Mouse (Mus musculus) kidney, adult 10 weeks (tissue): ENCODE measurements around the gene Gab1. TPM values are rescaled to one million over a fixed set of nuclear protein-coding genes. Genes with fewer than 3 reads are reported as not detected.

Experiments used
- polyA plus RNA-seq: library from polyadenylated mRNA; stranded (reverse); fragments of 350-450 nt; fragmentation: Illumina TruSeq; extraction: RNeasy Lipid Tissue Mini Kit (QIAGEN cat#74804); gene quantifications from one replicate; pipeline ENCODE4 v1.2.3, GENCODE M21; 2014; ENCODE audit warnings: low read depth, low replicate concordance

Gab1 gene
- polyA plus RNA-seq = 28.1 TPM

DNA sequence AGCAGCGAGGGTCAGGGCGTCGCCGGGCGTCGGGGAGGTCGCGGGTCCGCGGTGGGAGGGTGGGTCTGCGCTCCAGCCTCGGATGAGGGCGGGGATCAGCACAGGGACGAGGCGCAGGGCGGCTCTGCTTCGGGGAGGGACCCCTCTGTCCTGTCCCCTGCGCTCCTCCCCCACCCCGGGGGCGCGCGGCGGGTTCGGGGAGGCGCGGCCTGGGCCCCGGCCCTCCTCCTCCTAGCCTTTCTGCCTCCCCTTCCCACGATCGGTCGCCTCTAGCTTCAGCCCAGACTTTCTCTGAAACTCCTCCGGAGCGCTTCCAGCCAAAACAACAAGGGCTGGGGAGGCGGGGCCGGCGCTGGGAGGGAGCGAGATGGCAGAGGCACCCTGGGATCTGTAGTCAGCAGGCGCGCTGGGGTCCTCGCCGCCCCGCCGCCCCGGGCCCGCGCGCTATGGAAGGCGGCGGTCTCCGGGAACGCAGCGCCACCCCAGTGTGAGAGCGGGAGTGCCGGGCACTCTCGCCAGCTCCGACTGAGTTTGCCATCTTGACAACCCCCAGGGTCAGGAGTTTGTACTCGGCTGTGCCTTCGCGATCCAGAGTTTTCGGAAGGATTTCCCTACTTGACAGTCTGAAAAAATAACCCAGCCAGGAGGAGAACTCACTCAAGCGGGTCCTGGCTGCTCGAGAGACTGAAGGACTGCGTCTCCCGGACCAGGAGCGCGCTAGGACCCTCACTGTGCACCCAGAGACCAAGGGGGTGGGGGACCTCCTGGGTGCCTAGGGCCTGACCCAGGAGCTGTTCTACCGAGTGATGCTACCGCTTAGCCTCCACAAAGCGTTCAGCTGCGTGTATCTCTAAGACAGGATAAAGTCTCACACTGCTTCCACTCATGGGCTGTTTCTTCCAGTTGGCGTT lies at the start of gene Gab1:
Gene Gab1, minus strand, starts transcription at position 324 of the 911 bp plus-strand sequence.

DNA sequence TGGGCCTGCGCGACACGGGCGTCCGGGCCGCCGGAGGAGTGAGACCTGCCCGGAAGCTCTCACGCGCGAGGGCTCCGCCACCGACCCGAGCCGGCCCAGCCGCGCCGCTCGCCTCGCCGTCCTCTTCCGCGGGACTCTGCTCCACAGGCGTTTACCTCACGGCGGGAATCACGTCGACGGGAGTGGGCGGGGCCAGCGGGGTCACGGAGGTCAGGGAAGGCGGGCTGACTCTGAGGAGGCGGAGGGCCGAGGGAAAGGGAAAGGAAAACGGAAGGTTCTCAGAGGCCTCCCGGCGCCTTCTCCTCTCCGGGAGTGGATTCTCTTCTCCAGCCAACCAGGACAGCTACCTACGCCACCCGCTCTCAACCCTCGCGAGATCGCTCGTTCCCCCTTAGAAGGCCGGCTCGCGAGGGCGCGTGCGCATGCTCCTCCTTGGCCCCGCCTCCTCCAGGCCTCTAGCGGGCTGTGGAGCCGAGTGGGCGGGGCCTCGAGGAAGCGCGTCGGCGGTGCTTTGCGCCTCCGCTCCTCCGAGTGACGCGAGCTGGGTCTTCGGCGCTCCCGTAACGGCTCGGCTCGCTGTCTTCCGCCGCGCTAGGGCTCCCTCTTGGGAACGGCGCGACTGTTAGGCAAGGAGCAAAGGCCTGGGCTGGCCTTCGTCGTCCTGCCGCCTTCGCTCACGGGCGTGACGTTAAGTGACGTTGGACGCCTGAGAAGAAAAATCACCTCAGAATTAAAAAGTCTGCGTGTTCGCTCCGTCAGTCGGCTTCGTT lies 141.0 kb downstream of the Gab1 start, which contains the start of gene Smarca5:
Gene Smarca5, minus strand, starts transcription at position 343 of the 770 bp plus-strand sequence.

Other genes with a start within 250 kb of the Gab1 start
- gene Smarca5, start 141.0 kb downstream of the Gab1 start, polyA plus RNA-seq = 94.2 TPM
- gene Usp38, start 134.4 kb upstream of the Gab1 start, polyA plus RNA-seq = 28.5 TPM